Mouse (Mus musculus): Measurements from ENCODE around the gene Esrrg. TPM values are rescaled to one million over a fixed set of nuclear protein-coding genes. Genes with fewer than 3 reads are reported as not detected.

Esrrg gene
- total and polyA plus RNA-seq, 3 experiments = not detected

DNA sequence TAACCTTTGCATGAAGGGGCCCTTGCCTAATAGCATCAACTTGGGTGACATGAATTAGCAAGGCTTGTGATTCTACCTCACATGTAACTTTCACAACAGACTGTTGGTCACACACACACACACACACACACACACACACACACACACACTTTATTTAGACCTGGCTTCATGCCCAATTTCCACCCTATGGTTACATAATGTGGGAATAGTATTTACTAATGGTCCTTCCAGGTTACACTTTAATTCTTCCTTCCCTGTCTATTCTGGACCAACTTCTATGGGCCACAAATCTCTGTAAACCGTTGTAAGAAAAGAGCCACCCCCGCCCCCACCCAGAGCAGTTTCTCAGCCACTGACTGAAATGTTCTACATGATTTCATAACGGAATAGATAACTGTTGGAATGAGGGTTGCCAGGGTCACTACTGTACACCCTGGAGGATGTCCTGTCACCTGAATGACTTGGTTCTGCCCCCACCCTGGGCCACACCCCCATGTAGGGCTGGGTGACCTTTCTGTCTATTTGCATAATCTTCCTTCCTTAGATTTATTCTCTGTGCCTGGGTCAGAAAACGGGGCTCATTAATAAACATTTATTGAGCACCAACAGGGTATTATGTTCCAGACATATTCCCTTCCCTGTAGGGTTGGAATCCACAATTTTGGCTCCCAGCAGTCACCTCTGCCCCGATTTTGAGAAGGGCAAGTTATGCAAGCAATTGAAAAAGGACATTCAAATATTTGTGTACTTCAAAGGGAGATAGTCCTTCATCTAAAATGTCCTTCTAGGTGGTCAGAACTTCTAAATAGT, 154.3 kb downstream of the Esrrg start:
- H3K4me3 ChIP-seq (replicated peaks in 1 of 3; ENCODE audit: low read depth in 2 of 3, low read length in 2 of 3, poor library complexity in 1 of 3) = no peak overlapping the region
- H3K4me2 ChIP-seq (ENCODE audit: insufficient read depth, low read depth, poor library complexity, severe bottlenecking) = no peak overlapping the region
- TF ChIP-seq RAD21 (IDR thresholded peaks at IDR 0.05; ENCODE audit: low read depth, low read length) = no peak
- TF ChIP-seq MAX (IDR thresholded peaks at IDR 0.05; ENCODE audit: low read length) = no peak
- no peak for TF ChIP-seq CHD2 (IDR thresholded peaks at IDR 0.05; ENCODE audit: low read length)
- no peak for TF ChIP-seq SMC3 (IDR thresholded peaks at IDR 0.05; ENCODE audit: low read depth, low read length)
- TF ChIP-seq ZKSCAN1 (IDR thresholded peaks at IDR 0.05; ENCODE audit: borderline replicate concordance, low read depth, low read length) = no peak
- TF ChIP-seq TCF12 (IDR thresholded peaks at IDR 0.05; ENCODE audit: low read depth, low read length) = no peak
- TF ChIP-seq E2F4 (IDR thresholded peaks at IDR 0.05; ENCODE audit: insufficient replicate concordance, low read depth, low read length) = no peak
- no peak for TF ChIP-seq JUND (conservative IDR thresholded peaks at IDR 0.05; ENCODE audit: low read depth, low read length)
- no peak for TF ChIP-seq MYC (IDR thresholded peaks at IDR 0.05; ENCODE audit: low read depth, low read length)
- no peaks in the 10 kb centered on the region for H3K79me2 ChIP-seq (replicated peaks; ENCODE audit: control insufficient read depth, extremely low read depth, insufficient read depth, poor library complexity, severe bottlenecking)
- DNase-seq (ENCODE audit: extremely low read depth) = no peak
- H3K9me3 ChIP-seq (replicated peaks; ENCODE audit: low read length) = peaks cover 64% of the 10 kb centered on the region
- dilution Hi-C loops (cut with MboI; ENCODE audit: extremely low pct_ligation_motif_present, extremely low pct_unique_long_range_greater_than_20kb, low sequenced_read_pairs) (no loop called here), in situ Hi-C loops (cut with MboI; ENCODE audit: low pct_ligation_motif_present, low pct_unique_long_range_greater_than_20kb, low sequenced_read_pairs) (no loop called here)
- H3K9ac ChIP-seq (ENCODE audit: insufficient read depth, low read depth) = no peak overlapping the region
- no peaks in the 10 kb centered on the region for H3K36me3 ChIP-seq (replicated peaks in 1 of 2; ENCODE audit: control insufficient read depth in 1 of 2, insufficient read depth in 1 of 2, low read length in 1 of 2)
- H3K27me3 ChIP-seq (replicated peaks) = no peaks in the 10 kb centered on the region
- H3K27ac ChIP-seq (ENCODE audit: insufficient read depth, low read depth) = no peak overlapping the region
- H3K4me1 ChIP-seq (ENCODE audit: control insufficient read depth in 1 of 2, insufficient read depth in 2 of 2) = no peaks in the 10 kb centered on the region

- Histone ChIP-seq H3K9ac (ENCODE audit: insufficient read depth, low read depth) (no peak overlapping the region), H3K27ac (ENCODE audit: insufficient read depth, low read depth) (no peak overlapping the region), H3K79me2 (replicated peaks; ENCODE audit: control insufficient read depth, extremely low read depth, insufficient read depth, poor library complexity, severe bottlenecking) (no peaks in the 10 kb centered on the region), H3K4me2 (ENCODE audit: insufficient read depth, low read depth, poor library complexity, severe bottlenecking) (no peak overlapping the region), H3K27me3 (replicated peaks) (no peaks in the 10 kb centered on the region), H3K4me1 (ENCODE audit: control insufficient read depth in 1 of 2, insufficient read depth in 2 of 2) (no peaks in the 10 kb centered on the region), H3K36me3 (replicated peaks in 1 of 2; ENCODE audit: control insufficient read depth in 1 of 2, insufficient read depth in 1 of 2, low read length in 1 of 2) (no peaks in the 10 kb centered on the region), H3K4me3 (replicated peaks in 1 of 3; ENCODE audit: low read depth in 2 of 3, low read length in 2 of 3, poor library complexity in 1 of 3) (no peak overlapping the region), H3K9me3 (replicated peaks; ENCODE audit: low read length) (peaks cover 68% of the 10 kb centered on the region)
- TF ChIP-seq ZKSCAN1 (IDR thresholded peaks at IDR 0.05; ENCODE audit: borderline replicate concordance, low read depth, low read length) (no peak), ETS1 (conservative IDR thresholded peaks at IDR 0.05; ENCODE audit: low read depth, low read length) (no peak), POLR2AphosphoS2 (IDR thresholded peaks at IDR 0.05; ENCODE audit: low read depth, low read length) (no peak), CHD1 (IDR thresholded peaks at IDR 0.05; ENCODE audit: low read depth, low read length) (no peak), PAX5 (IDR thresholded peaks at IDR 0.05; ENCODE audit: low read length) (no peak), BHLHE40 (IDR thresholded peaks at IDR 0.05; ENCODE audit: low read depth, low read length) (no peak), UBTF (IDR thresholded peaks at IDR 0.05; ENCODE audit: low read depth, low read length) (no peak), NRF1 (IDR thresholded peaks at IDR 0.05; ENCODE audit: low read depth, low read length) (no peak), MAZ (IDR thresholded peaks at IDR 0.05; ENCODE audit: low read depth, low read length) (no peak)
- in situ Hi-C loops (cut with MboI; ENCODE audit: low pct_ligation_motif_present, low pct_unique_long_range_greater_than_20kb, low sequenced_read_pairs) = no loop called here
- DNase-seq (ENCODE audit: extremely low read depth) = no peak
- dilution Hi-C loops (cut with MboI; ENCODE audit: extremely low pct_ligation_motif_present, extremely low pct_unique_long_range_greater_than_20kb, low sequenced_read_pairs) = no loop called here
Observed at GRCm38 (mm10) chr1:187763451-187763755, 154.8 kb downstream of the Esrrg start.
